Mouse (Mus musculus) layer of hippocampus, postnatal 14 days (tissue): Measurements from ENCODE around the gene Ears2. TPM values are rescaled to one million over a fixed set of nuclear protein-coding genes. Genes with fewer than 3 reads are reported as not detected.

Experiments used
- DNase-seq, 2 experiments: peaks; one replicate each; pipeline ENCODE4 v3.0.0; 2021 to 2022; ENCODE audit warnings: low spot score in 2 of 2, mixed read lengths in 1 of 2
- total RNA-seq, 2 experiments: library from RNA; stranded (reverse); gene quantifications; 2 replicates each; pipeline ENCODE4 v1.2.3; 2021

Ears2 gene
- total RNA-seq, 2 experiments from 2014 or later, result 7.7 to 9.5 TPM

DNA sequence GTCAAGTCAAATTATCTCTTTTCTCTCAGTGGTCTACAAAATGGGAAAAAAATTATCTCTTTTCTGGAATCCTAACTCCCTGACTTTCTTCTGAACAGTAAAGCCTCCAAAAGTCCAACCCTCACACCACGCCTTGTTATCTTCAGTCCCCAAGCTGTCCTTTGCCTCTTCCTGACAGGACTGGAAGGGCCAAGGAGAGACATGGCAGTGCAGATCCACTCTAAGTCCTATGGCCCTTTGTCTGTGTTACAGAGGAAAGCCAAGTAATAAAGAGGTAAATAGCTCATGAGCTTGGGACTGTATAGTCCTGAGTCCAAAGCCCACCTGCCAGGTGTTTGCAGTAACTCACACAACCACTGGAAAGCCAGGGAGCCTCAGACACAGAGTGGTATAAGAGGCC lies 21.4 kb downstream of the Ears2 start:
- DNase-seq, result no peak

DNA sequence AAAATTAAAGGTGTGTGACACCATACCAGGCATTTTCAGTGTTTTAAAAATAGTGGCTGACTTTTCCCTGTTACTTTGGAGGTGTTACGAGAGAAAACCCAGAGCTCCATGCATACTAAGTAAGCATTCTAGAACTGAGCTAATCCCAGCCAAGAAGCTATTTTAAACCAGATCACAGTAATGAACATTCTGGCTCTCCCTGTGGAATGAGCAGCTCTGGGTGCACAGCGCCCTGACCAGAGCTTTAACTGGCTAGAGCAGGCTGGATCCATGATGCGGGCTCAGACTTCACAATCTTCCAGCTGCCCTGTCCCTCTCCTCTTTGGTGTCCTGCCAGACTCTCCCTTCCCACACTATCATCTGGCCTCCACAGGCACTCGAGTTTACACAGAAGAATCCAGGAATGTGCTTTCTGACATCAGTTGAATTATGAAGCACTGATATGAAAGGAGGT lies 21.9 kb downstream of the Ears2 start:
- DNase-seq, result no peak

DNA sequence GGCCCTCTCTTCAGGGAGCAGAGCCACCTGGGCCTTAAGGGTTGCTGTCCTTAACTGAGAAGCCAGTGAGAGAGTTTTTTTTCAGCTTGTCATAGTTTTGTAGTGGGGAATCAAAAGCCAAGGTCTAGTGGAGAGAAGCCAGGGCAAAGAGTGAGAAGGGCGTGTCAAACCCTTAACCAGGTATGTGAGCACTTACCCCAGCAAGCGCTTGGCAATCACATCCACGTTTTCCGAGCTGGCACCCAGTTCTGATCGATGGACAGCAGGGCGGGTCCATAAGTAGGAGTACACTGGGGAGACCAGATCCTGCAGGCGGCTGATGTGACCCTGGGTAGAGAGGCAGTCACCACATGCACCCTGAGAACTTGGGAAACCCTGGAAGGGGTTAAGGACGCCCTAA lies 23.0 kb downstream of the Ears2 start:
- DNase-seq, result no peak

GRCm38 (mm10) chr7:122034348-122034747 lies 32.7 kb downstream of the Ears2 start:
- no peak for DNase-seq

DNA sequence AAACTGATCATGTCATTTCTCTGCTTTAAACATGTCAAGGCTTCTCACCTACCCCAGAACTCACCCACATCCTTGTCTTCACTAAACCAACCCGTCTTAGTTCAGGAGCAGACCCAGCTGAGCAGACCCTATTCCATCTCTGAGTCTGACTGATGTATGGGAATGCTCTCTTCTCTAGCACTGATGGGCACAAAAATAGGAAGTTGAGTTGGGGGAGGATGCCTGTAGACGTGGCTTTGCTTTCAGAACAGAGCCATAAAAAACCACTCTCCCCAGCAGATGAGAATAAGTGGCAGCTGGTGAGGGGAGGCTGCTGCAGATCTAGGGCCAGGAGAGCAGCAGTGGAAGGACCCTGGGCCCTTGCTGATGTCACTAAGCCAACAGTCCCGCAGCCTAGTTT lies 33.7 kb downstream of the Ears2 start:
- no peak for DNase-seq

DNA sequence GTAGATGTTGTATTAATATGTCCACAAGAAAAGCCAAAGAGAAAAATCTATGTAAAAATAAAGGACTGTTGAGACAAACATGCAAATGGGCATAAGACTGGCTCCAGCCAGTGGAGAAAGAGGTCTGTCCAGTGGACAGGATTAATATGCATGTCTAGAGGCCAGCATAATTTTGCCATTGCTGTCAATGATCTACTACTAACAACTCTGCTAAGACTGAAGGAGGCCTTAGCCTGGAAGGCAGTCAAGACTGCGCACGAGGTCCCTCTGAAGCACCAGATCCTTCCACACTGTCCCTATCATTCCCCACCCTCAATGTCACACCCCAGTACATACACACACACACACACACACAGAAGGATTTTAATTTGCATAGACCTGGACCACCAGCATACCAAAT lies 44.9 kb downstream of the Ears2 start:
- DNase-seq, result no peak

DNA sequence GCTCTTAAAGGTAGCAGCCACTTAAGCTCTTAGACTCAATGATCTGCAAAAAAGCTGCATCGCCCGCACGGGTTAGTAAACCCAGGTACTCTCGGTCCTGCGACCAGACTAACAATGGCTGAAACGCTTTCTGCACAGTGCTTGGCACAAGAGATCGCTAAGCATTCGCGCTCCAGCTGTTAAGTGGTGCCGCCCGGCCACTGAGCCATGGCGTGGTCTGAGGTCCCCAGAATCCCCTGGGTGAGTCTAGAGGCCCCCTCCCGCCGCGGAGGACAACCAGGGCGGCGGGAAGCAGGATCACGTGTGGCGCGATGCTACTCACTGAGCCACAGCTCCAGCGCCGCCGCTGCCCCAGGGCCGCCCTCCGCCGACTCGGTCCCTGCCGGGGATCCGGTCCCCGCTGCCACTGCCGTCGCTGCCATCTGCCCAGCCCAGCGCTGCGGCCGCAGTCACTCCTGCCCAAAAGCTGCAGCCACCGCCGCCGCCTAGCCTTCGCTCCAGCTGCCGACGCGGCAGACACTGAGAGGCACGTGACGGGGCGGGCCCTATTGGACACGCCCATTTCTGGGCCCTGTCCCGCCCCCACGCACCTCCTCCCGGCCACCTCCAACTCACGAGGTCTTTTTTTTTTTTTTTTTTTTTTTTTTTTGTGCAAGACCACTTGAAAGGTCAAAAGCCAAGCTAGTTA lies 46.3 kb downstream of the Ears2 start, which contains the start of gene Gga2:
Gene Gga2 (minus strand): TSS at position 556 of the 688 bp plus-strand sequence.
- peak; percentile 85 to 89 for DNase-seq

- peak in 1 of 2 experiments; percentile 24 for DNase-seq
Measured at GRCm38 (mm10) chr7:122020273-122020666, 46.8 kb downstream of the Ears2 start.

DNA sequence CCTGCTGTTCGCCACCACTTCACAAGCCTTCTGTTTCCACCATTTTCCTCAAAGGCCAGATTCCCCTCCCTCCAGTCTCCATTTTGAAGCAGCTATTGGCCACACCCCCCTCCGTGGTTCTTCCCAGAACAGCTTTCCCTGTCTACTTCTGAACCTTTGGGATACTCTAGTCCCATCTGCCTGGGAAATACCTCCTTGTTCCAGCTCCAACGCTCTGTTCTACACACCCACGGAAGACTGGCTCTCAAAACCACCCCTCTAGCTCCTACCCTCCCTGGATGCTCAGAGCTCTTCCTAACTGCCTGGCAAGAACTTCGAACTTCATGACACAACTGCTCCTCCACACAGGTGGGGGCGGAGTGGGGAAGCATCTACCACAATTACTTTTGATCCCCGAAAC lies 48.1 kb downstream of the Ears2 start:
- peak in 1 of 2 experiments; percentile 60 for DNase-seq

- DNase-seq, result no peak
Measured at GRCm38 (mm10) chr7:122018247-122018646, 48.8 kb downstream of the Ears2 start.

- no peak for DNase-seq
Measured at GRCm38 (mm10) chr7:122015734-122016133, 51.3 kb downstream of the Ears2 start.

- DNase-seq, result no peak
Measured at GRCm38 (mm10) chr7:122015105-122015504, 52.0 kb downstream of the Ears2 start.

GRCm38 (mm10) chr7:122012949-122013348 lies 54.1 kb downstream of the Ears2 start:
- no peak for DNase-seq

- DNase-seq, result no peak
Measured at GRCm38 (mm10) chr7:122012370-122012769, 54.7 kb downstream of the Ears2 start.

DNA sequence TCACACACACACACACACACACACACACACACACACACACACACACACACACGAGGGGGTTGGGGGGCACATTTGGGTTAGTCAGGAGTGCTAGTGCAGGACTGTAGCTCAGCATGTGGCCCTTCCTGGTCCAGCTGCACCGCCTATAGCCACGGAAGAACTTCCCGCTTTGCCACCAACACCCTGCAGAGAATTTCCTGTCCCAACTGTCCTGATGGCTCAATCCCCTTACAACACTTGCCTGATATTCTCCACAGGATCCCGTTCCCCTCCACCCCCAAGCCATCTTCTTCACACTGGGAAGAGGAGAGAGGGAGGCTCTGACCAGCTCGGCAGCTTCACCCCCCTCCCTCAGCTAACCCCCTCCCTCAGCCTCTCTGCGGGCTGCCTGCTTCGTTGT lies 66.7 kb downstream of the Ears2 start:
- DNase-seq, result no peak

GRCm38 (mm10) chr7:121995961-121996360 lies 71.1 kb downstream of the Ears2 start:
- DNase-seq, result no peak

Other genes with a start within 250 kb of the Ears2 start
- gene Scnn1b, start 202.2 kb downstream of the Ears2 start, total RNA-seq, result under 1 TPM in 1 of 2 experiments, not detected in 1; 0.41 TPM
- 10 to 100 TPM; 32.7 to 33.9 TPM for gene Cog7, start 85.6 kb downstream of the Ears2 start, total RNA-seq
- gene Gga2, start 46.0 kb downstream of the Ears2 start, total RNA-seq, result 10 to 100 TPM; 29.2 to 29.7 TPM
- gene Ubfd1, start 88 bp downstream of the Ears2 start, total RNA-seq, result 10 to 100 TPM; 64.2 to 65.1 TPM
- gene Ndufab1, start 34.6 kb upstream of the Ears2 start, total RNA-seq, result 100 to 1,000 TPM; 308 TPM
- 1 to 10 TPM; 1.7 to 2.3 TPM for gene Palb2, start 65.7 kb upstream of the Ears2 start, total RNA-seq
- 100 to 1,000 TPM; 101 to 110 TPM for gene Dctn5, start 65.8 kb upstream of the Ears2 start, total RNA-seq
- gene Plk1, start 92.2 kb upstream of the Ears2 start, total RNA-seq, result 1 to 10 TPM; 2.3 to 2.8 TPM
- 1 to 10 TPM in 1 of 2 experiments, under 1 TPM in 1; 0.65 to 1.0 TPM for gene Ern2, start 118.9 kb upstream of the Ears2 start, total RNA-seq
- gene Chp2, start 152.2 kb upstream of the Ears2 start, total RNA-seq, result 1 to 10 TPM; 2.4 to 2.7 TPM
- 100 to 1,000 TPM; 701 to 769 TPM for gene Prkcb, start 221.5 kb upstream of the Ears2 start, total RNA-seq